Mouse (Mus musculus): ENCODE results near the gene Ppp1r12a. TPM values are rescaled to one million over a fixed set of nuclear protein-coding genes. Genes with fewer than 3 reads are reported as not detected.

Ppp1r12a gene
- polyA plus RNA-seq, 1 experiment from 2014 or later: 69.6 TPM

- Histone ChIP-seq H3K36me3 (replicated peaks; ENCODE audit: control insufficient read depth, insufficient read depth) (no peaks in the 10 kb centered on the region), H3K4me3 (replicated peaks; ENCODE audit: low read length) (no peak overlapping the region), H3K9ac (no peak overlapping the region), H3K27me3 (ENCODE audit: control insufficient read depth, insufficient read depth, low read length) (no peaks in the 10 kb centered on the region), H3K9me3 (ENCODE audit: control insufficient read depth, low read length) (no peaks in the 10 kb centered on the region), H3K4me1 (replicated peaks; ENCODE audit: control insufficient read depth, insufficient read depth, low read length) (no peaks in the 10 kb centered on the region), H3K27ac (peak overlapping the region; percentile 51), H3K4me2 (replicated peaks) (no peak overlapping the region)
- DNase-seq (ENCODE audit: low spot score) (peak; percentile 25), ATAC-seq (ENCODE audit: low FRiP score) (peak; percentile 86; the same call in 1 of the 2 replicates)
- WGBS: 44% methylated on average over 5 of the region's 5 CpGs
Observed at GRCm38 (mm10) chr10:108133745-108134144, 28.2 kb upstream of the Ppp1r12a start.

GRCm38 (mm10) chr10:108138347-108138746 is 23.6 kb upstream of the Ppp1r12a start:
- Histone ChIP-seq H3K4me1 (replicated peaks; ENCODE audit: control insufficient read depth, insufficient read depth, low read length) (no peaks in the 10 kb centered on the region), H3K9me3 (ENCODE audit: control insufficient read depth, low read length) (no peaks in the 10 kb centered on the region), H3K4me3 (replicated peaks; ENCODE audit: low read length) (no peak overlapping the region), H3K27ac (no peak overlapping the region), H3K9ac (no peak overlapping the region), H3K36me3 (replicated peaks; ENCODE audit: control insufficient read depth, insufficient read depth) (no peaks in the 10 kb centered on the region), H3K27me3 (ENCODE audit: control insufficient read depth, insufficient read depth, low read length) (no peaks in the 10 kb centered on the region), H3K4me2 (replicated peaks) (no peak overlapping the region)
- no peak for DNase-seq (ENCODE audit: low spot score)
- 80% methylated on average over 5 of the region's 5 CpGs for WGBS
- ATAC-seq (ENCODE audit: low FRiP score): no peak

GRCm38 (mm10) chr10:108139788-108140187 is 22.2 kb upstream of the Ppp1r12a start:
- H3K4me3 ChIP-seq (replicated peaks; ENCODE audit: low read length): no peak overlapping the region
- H3K9ac ChIP-seq: no peak overlapping the region
- no peak for DNase-seq (ENCODE audit: low spot score)
- 76% methylated on average over 3 of the region's 3 CpGs for WGBS
- no peaks in the 10 kb centered on the region for H3K4me1 ChIP-seq (replicated peaks; ENCODE audit: control insufficient read depth, insufficient read depth, low read length)
- H3K27ac ChIP-seq: no peak overlapping the region
- no peaks in the 10 kb centered on the region for H3K36me3 ChIP-seq (replicated peaks; ENCODE audit: control insufficient read depth, insufficient read depth)
- H3K9me3 ChIP-seq (ENCODE audit: control insufficient read depth, low read length): no peaks in the 10 kb centered on the region
- no peaks in the 10 kb centered on the region for H3K27me3 ChIP-seq (ENCODE audit: control insufficient read depth, insufficient read depth, low read length)
- no peak for ATAC-seq (ENCODE audit: low FRiP score)
- no peak overlapping the region for H3K4me2 ChIP-seq (replicated peaks)

GRCm38 (mm10) chr10:108140742-108141141 is 21.3 kb upstream of the Ppp1r12a start:
- WGBS: 94% methylated on average over 3 of the region's 3 CpGs
- no peak for ATAC-seq (ENCODE audit: low FRiP score)
- no peak for DNase-seq (ENCODE audit: low spot score)
- H3K27me3 ChIP-seq (ENCODE audit: control insufficient read depth, insufficient read depth, low read length): no peaks in the 10 kb centered on the region
- no peaks in the 10 kb centered on the region for H3K36me3 ChIP-seq (replicated peaks; ENCODE audit: control insufficient read depth, insufficient read depth)
- H3K4me1 ChIP-seq (replicated peaks; ENCODE audit: control insufficient read depth, insufficient read depth, low read length): no peaks in the 10 kb centered on the region
- H3K27ac ChIP-seq: no peak overlapping the region
- no peak overlapping the region for H3K4me2 ChIP-seq (replicated peaks)
- H3K9ac ChIP-seq: no peak overlapping the region
- no peaks in the 10 kb centered on the region for H3K9me3 ChIP-seq (ENCODE audit: control insufficient read depth, low read length)
- H3K4me3 ChIP-seq (replicated peaks; ENCODE audit: low read length): no peak overlapping the region

GRCm38 (mm10) chr10:108143991-108144525 is 17.9 kb upstream of the Ppp1r12a start:
- Histone ChIP-seq H3K4me3 (replicated peaks; ENCODE audit: low read length) (no peak overlapping the region), H3K9me3 (ENCODE audit: control insufficient read depth, low read length) (no peaks in the 10 kb centered on the region), H3K4me1 (replicated peaks; ENCODE audit: control insufficient read depth, insufficient read depth, low read length) (no peaks in the 10 kb centered on the region), H3K36me3 (replicated peaks; ENCODE audit: control insufficient read depth, insufficient read depth) (no peaks in the 10 kb centered on the region), H3K4me2 (replicated peaks) (no peak overlapping the region), H3K9ac (no peak overlapping the region), H3K27ac (no peak overlapping the region), H3K27me3 (ENCODE audit: control insufficient read depth, insufficient read depth, low read length) (no peaks in the 10 kb centered on the region)
- DNase-seq (ENCODE audit: low spot score) (no peak), ATAC-seq (ENCODE audit: low FRiP score) (no peak)
- WGBS: 86% methylated on average over 4 of the region's 4 CpGs

GRCm38 (mm10) chr10:108145701-108146100 is 16.3 kb upstream of the Ppp1r12a start:
- no peak for ATAC-seq (ENCODE audit: low FRiP score)

GRCm38 (mm10) chr10:108147031-108147430 is 15.0 kb upstream of the Ppp1r12a start:
- DNase-seq (ENCODE audit: low spot score) (no peak), ATAC-seq (ENCODE audit: low FRiP score) (no peak)
- Histone ChIP-seq H3K9ac (no peak overlapping the region), H3K4me3 (replicated peaks; ENCODE audit: low read length) (no peak overlapping the region), H3K4me1 (replicated peaks; ENCODE audit: control insufficient read depth, insufficient read depth, low read length) (no peaks in the 10 kb centered on the region), H3K4me2 (replicated peaks) (no peak overlapping the region), H3K36me3 (replicated peaks; ENCODE audit: control insufficient read depth, insufficient read depth) (no peaks in the 10 kb centered on the region), H3K27me3 (ENCODE audit: control insufficient read depth, insufficient read depth, low read length) (no peaks in the 10 kb centered on the region), H3K9me3 (ENCODE audit: control insufficient read depth, low read length) (no peaks in the 10 kb centered on the region), H3K27ac (no peak overlapping the region)
- WGBS: 91% methylated on average over 9 of the region's 9 CpGs

More at GRCm38 (mm10) chr10:108145701-108146100, 16.3 kb upstream of the Ppp1r12a start:
- no peaks in the 10 kb centered on the region for H3K36me3 ChIP-seq (replicated peaks; ENCODE audit: control insufficient read depth, insufficient read depth)
- no peak overlapping the region for H3K9ac ChIP-seq
- no peaks in the 10 kb centered on the region for H3K4me1 ChIP-seq (replicated peaks; ENCODE audit: control insufficient read depth, insufficient read depth, low read length)
- H3K4me3 ChIP-seq (replicated peaks; ENCODE audit: low read length): no peak overlapping the region
- H3K27ac ChIP-seq: no peak overlapping the region
- no peak overlapping the region for H3K4me2 ChIP-seq (replicated peaks)
- WGBS: 83% methylated on average over 9 of the region's 9 CpGs
- no peak for DNase-seq (ENCODE audit: low spot score)
- H3K9me3 ChIP-seq (ENCODE audit: control insufficient read depth, low read length): no peaks in the 10 kb centered on the region
- H3K27me3 ChIP-seq (ENCODE audit: control insufficient read depth, insufficient read depth, low read length): no peaks in the 10 kb centered on the region

- ATAC-seq (ENCODE audit: low FRiP score): no peak
- H3K9me3 ChIP-seq (ENCODE audit: control insufficient read depth, low read length): no peaks in the 10 kb centered on the region
- no peak overlapping the region for H3K4me2 ChIP-seq (replicated peaks)
- no peaks in the 10 kb centered on the region for H3K27me3 ChIP-seq (ENCODE audit: control insufficient read depth, insufficient read depth, low read length)
- H3K27ac ChIP-seq: no peak overlapping the region
- H3K4me1 ChIP-seq (replicated peaks; ENCODE audit: control insufficient read depth, insufficient read depth, low read length): no peaks in the 10 kb centered on the region
- H3K36me3 ChIP-seq (replicated peaks; ENCODE audit: control insufficient read depth, insufficient read depth): no peaks in the 10 kb centered on the region
- WGBS: 89% methylated on average over 3 of the region's 3 CpGs
- H3K4me3 ChIP-seq (replicated peaks; ENCODE audit: low read length): no peak overlapping the region
- no peak for DNase-seq (ENCODE audit: low spot score)
- H3K9ac ChIP-seq: no peak overlapping the region
Observed at GRCm38 (mm10) chr10:108153301-108153700, 8.7 kb upstream of the Ppp1r12a start.

GRCm38 (mm10) chr10:108155042-108155686 is 6.8 kb upstream of the Ppp1r12a start:
- ATAC-seq (ENCODE audit: low FRiP score) (no peak), DNase-seq (ENCODE audit: low spot score) (no peak)
- H3K27ac ChIP-seq: no peak overlapping the region
- H3K4me1 ChIP-seq (replicated peaks; ENCODE audit: control insufficient read depth, insufficient read depth, low read length): no peaks in the 10 kb centered on the region
- no peaks in the 10 kb centered on the region for H3K9me3 ChIP-seq (ENCODE audit: control insufficient read depth, low read length)
- WGBS: 75% methylated on average over 21 of the region's 21 CpGs
- H3K9ac ChIP-seq: no peak overlapping the region
- H3K27me3 ChIP-seq (ENCODE audit: control insufficient read depth, insufficient read depth, low read length): no peaks in the 10 kb centered on the region
- no peak overlapping the region for H3K4me2 ChIP-seq (replicated peaks)
- H3K36me3 ChIP-seq (replicated peaks; ENCODE audit: control insufficient read depth, insufficient read depth): no peaks in the 10 kb centered on the region
- H3K4me3 ChIP-seq (replicated peaks; ENCODE audit: low read length): no peak overlapping the region
